Mouse (Mus musculus) liver, embryonic 11.5 days (tissue): ENCODE results near the gene Fbxw11. TPM values are rescaled to one million over a fixed set of nuclear protein-coding genes. Genes with fewer than 3 reads are reported as not detected.
"Not testable (repeated sequence)": the region's sequence is repeated elsewhere in the genome, so short reads cannot be mapped to it uniquely, and the experiment has no call there.

Source experiments
- ATAC-seq: fragments of 200-750 bp; cut with Nextera tagmentation; replicated peaks from 2 replicates; pipeline ENCODE4 v1.8.0; 2017; ENCODE audit warnings: moderate number of reproducible peaks, mild to moderate bottlenecking, moderate TSS enrichment, moderate library complexity; ENCODE audit not compliant: low FRiP score
- DNase-seq: peaks from one replicate; pipeline ENCODE4 v3.0.0-alpha.2; 2017; ENCODE audit warnings: low spot score
- H3K27ac ChIP-seq: fragments of 300-500 bp; sonication (generic); 2 replicates; pipeline ENCODE4 v1.5.1; 2014; ENCODE audit warnings: mild to moderate bottlenecking, low read depth, low read length, control low read depth
- H3K27me3 ChIP-seq: fragments of 300-500 bp; sonication (generic); replicated peaks from 2 replicates; pipeline ENCODE4 v1.6.1; 2014; ENCODE audit warnings: low read length, mixed read lengths; ENCODE audit not compliant: control insufficient read depth, insufficient read depth
- H3K36me3 ChIP-seq: fragments of 300-500 bp; sonication (generic); 2 replicates; pipeline ENCODE4 v1.6.1; 2014; ENCODE audit warnings: mild to moderate bottlenecking, low read length, moderate library complexity, mixed read lengths; ENCODE audit not compliant: control insufficient read depth, insufficient read depth
- H3K4me1 ChIP-seq: fragments of 300-500 bp; sonication (generic); replicated peaks from 2 replicates; pipeline ENCODE4 v1.6.1; 2014; ENCODE audit warnings: low read length, mixed read lengths; ENCODE audit not compliant: control insufficient read depth, insufficient read depth
- H3K4me2 ChIP-seq: fragments of 300-500 bp; sonication (generic); 2 replicates; pipeline ENCODE4 v1.6.1; 2014; ENCODE audit warnings: mild to moderate bottlenecking, control low read depth, moderate library complexity
- H3K4me3 ChIP-seq: fragments of 300-500 bp; sonication (generic); 2 replicates; pipeline ENCODE4 v1.5.1; 2014; ENCODE audit warnings: low read depth, low read length, control low read depth
- H3K9ac ChIP-seq: fragments of 300-500 bp; sonication (generic); 2 replicates; pipeline ENCODE4 v1.6.1; 2014; ENCODE audit warnings: low read depth, low read length, control low read depth
- H3K9me3 ChIP-seq: fragments of 300-500 bp; sonication (generic); 2 replicates; pipeline ENCODE4 v1.6.1; 2016; ENCODE audit warnings: low read length, inconsistent platforms, mixed read lengths; ENCODE audit not compliant: control insufficient read depth
- WGBS: fragments of 180-500 bp; shearing (Covaris S2); extraction: QIAGEN DNeasy Blood & Tissue Kit; methylation state at CpG from one replicate; pipeline ENCODE4 v1.1.7; 2014; 5-methylcytosine and 5-hydroxymethylcytosine counted together
- polyA plus RNA-seq: library from polyadenylated mRNA; unstranded; fragments of >200 nt; fragmentation: Nextera tagmentation; extraction: Ambion mirVana; gene quantifications from 2 replicates; pipeline ENCODE4 v1.2.1, GENCODE M21; 2014

The Fbxw11 gene
- polyA plus RNA-seq, 1 experiment from 2014 or later: 44.2 TPM

DNA sequence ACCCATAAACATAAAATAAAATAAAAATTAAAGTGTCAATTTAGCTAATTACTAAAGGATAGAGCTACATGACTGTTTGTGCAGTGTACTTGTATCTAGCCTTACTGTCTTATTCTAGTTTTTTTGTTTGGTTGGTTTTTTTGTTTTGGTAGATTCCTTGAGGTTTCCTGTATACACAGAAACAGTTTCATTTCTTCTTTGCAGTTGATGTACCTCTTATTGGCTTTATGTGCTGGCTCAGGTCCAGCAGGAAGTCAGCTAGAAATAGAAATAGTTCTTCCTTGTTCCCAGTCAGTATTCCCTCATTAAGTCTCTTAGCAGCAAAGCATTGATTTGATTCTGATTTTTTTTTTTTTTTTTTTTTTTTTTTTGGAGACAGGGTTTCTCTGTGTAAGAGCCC lies 35.2 kb upstream of the Fbxw11 start:
- Histone ChIP-seq H3K27ac (no peak overlapping the region), H3K4me2 (no peak overlapping the region), H3K4me1 (no peaks in the 10 kb centered on the region), H3K36me3 (no peaks in the 10 kb centered on the region), H3K9me3 (no peaks in the 10 kb centered on the region), H3K27me3 (no peaks in the 10 kb centered on the region), H3K9ac (no peak overlapping the region), H3K4me3 (no peak overlapping the region)
- no peak for DNase-seq
- ATAC-seq: no peak

- Histone ChIP-seq H3K4me2 (no peak overlapping the region), H3K27ac (no peak overlapping the region), H3K36me3 (no peaks in the 10 kb centered on the region), H3K4me1 (peaks cover 2% of the 10 kb centered on the region; the same call in 1 of the 2 replicates), H3K4me3 (no peak overlapping the region), H3K9ac (no peak overlapping the region), H3K27me3 (no peaks in the 10 kb centered on the region), H3K9me3 (no peaks in the 10 kb centered on the region)
- WGBS: 87% methylated on average over 6 of the region's 6 CpGs
- no peak for ATAC-seq
- DNase-seq: no peak
Measured at GRCm38 (mm10) chr11:32610616-32611015, 31.9 kb upstream of the Fbxw11 start.

DNA sequence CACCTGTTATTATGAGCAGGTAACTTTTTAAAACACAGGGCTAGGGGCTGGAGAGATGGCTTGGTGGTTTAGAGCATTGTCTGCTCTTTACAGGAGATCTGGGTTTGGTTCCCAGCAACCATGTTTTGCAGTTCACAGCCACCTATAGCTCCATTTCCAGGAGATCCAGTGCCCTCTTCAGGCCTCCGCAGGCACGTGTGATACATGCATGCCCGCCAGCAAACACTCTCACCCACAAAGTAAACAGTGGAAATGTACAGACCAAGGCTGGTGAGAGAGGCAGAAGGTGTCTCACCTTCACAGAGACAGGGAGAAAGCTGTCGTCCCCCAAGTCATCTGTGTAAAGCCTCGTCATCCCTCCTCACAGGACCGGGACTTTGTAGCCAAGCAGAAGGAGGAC lies 30.2 kb upstream of the Fbxw11 start:
- Histone ChIP-seq H3K4me3 (no peak overlapping the region), H3K27me3 (no peaks in the 10 kb centered on the region), H3K27ac (no peak overlapping the region), H3K9ac (no peak overlapping the region), H3K9me3 (no peaks in the 10 kb centered on the region), H3K36me3 (no peaks in the 10 kb centered on the region), H3K4me2 (no peak overlapping the region), H3K4me1 (peaks cover 5% of the 10 kb centered on the region; the same call in 1 of the 2 replicates)
- no peak for ATAC-seq
- DNase-seq: no peak
- 76% methylated on average over 6 of the region's 6 CpGs for WGBS

GRCm38 (mm10) chr11:32614463-32614862 lies 28.1 kb upstream of the Fbxw11 start:
- Histone ChIP-seq H3K4me2 (no peak overlapping the region), H3K4me1 (peaks cover 11% of the 10 kb centered on the region), H3K27me3 (no peaks in the 10 kb centered on the region), H3K9ac (no peak overlapping the region), H3K36me3 (no peaks in the 10 kb centered on the region), H3K4me3 (no peak overlapping the region), H3K9me3 (no peaks in the 10 kb centered on the region), H3K27ac (no peak overlapping the region)
- 93% methylated on average over 29 of the region's 29 CpGs for WGBS
- DNase-seq (no peak), ATAC-seq (no peak)

- H3K4me3 ChIP-seq: no peak overlapping the region
- H3K4me1 ChIP-seq: peaks cover 15% of the 10 kb centered on the region
- no peaks in the 10 kb centered on the region for H3K27me3 ChIP-seq
Measured at GRCm38 (mm10) chr11:32615561-32615960, 27.0 kb upstream of the Fbxw11 start.

GRCm38 (mm10) chr11:32616091-32616490 lies 26.4 kb upstream of the Fbxw11 start:
- Histone ChIP-seq H3K36me3 (no peaks in the 10 kb centered on the region), H3K9me3 (no peaks in the 10 kb centered on the region), H3K9ac (no peak overlapping the region), H3K27me3 (no peaks in the 10 kb centered on the region), H3K4me2 (no peak overlapping the region), H3K27ac (no peak overlapping the region), H3K4me1 (peaks cover 15% of the 10 kb centered on the region), H3K4me3 (no peak overlapping the region)
- ATAC-seq: no peak
- no peak for DNase-seq
- WGBS: 71% methylated on average over 6 of the region's 6 CpGs

More at GRCm38 (mm10) chr11:32615561-32615960, 27.0 kb upstream of the Fbxw11 start:
- no peak overlapping the region for H3K4me2 ChIP-seq
- H3K36me3 ChIP-seq: no peaks in the 10 kb centered on the region
- 42% methylated on average over 11 of the region's 11 CpGs for WGBS
- ATAC-seq: no peak
- DNase-seq: no peak
- no peak overlapping the region for H3K27ac ChIP-seq
- no peak overlapping the region for H3K9ac ChIP-seq
- no peaks in the 10 kb centered on the region for H3K9me3 ChIP-seq

- no peaks in the 10 kb centered on the region for H3K27me3 ChIP-seq
- peaks cover 15% of the 10 kb centered on the region for H3K4me1 ChIP-seq
- no peak overlapping the region for H3K4me2 ChIP-seq
- no peaks in the 10 kb centered on the region for H3K9me3 ChIP-seq
- WGBS: 86% methylated on average over 1 of the region's 1 CpGs
- no peak overlapping the region for H3K9ac ChIP-seq
- H3K27ac ChIP-seq: no peak overlapping the region
- no peak for DNase-seq
- H3K36me3 ChIP-seq: no peaks in the 10 kb centered on the region
- H3K4me3 ChIP-seq: no peak overlapping the region
- no peak for ATAC-seq
Measured at GRCm38 (mm10) chr11:32618036-32618435, 24.5 kb upstream of the Fbxw11 start.

DNA sequence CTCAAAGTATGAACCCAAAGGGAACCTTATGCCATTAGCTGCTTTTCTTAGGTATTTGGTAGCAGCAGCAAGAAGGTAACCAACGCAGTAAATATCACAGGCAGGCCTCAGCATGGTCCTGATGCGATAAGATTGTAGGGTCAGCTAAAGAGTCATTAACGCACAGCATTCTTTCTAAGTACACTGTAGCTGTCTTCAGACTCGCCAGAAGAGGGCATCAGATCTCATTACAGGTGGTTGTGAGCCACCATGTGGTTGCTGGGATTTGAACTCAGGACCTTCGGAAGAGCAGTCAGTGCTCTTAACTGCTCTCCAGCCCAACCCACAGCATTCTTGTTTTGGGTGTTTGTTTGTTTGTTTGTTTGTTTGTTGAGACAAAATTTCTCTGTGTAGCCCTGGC lies 23.9 kb upstream of the Fbxw11 start:
- WGBS: 84% methylated on average over 5 of the region's 5 CpGs
- H3K4me2 ChIP-seq, DNase-seq, H3K27ac ChIP-seq, H3K4me3 ChIP-seq, H3K36me3 ChIP-seq, H3K9me3 ChIP-seq, ATAC-seq, H3K9ac ChIP-seq, H3K27me3 ChIP-seq: not testable (repeated sequence)
- H3K4me1 ChIP-seq: peaks cover 15% of the 10 kb centered on the region

DNA sequence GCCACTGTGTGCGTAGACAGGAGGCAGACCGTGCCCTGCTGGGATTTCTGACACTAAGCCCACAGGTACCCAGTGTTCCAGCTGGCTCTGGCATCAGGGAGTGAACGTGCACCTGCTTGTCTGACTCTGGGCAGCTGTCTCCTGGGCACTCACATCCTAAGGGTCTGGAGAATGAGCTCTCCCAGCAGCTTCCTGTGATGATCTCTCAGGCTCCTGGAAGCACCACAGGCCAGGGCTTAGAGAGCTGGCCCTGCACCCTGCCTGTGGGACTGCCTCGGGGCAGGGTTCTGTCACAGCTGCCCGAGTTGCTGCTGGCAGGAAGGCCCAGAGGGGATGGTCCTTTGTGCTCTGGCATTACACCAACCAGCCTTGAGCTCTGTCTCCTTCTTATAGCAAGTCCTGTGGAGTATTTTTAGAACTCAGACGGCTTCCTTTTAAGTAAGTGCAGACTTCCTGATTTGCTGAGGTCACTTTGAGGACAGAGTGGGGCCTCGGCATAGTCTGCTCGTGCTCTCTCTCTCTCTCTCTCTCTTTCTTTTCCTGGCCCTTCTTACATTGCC lies 23.2 kb upstream of the Fbxw11 start:
- WGBS: 39% methylated on average over 8 of the region's 8 CpGs
- peaks cover 15% of the 10 kb centered on the region for H3K4me1 ChIP-seq
- no peaks in the 10 kb centered on the region for H3K27me3 ChIP-seq
- peak overlapping the region; percentile 7; the same call in 1 of the 2 replicates for H3K4me2 ChIP-seq
- DNase-seq (no peak), ATAC-seq (peak; percentile 58; the same call in 1 of the 2 replicates)
- H3K9me3 ChIP-seq: no peaks in the 10 kb centered on the region
- H3K27ac ChIP-seq: peak overlapping the region; percentile 67
- no peaks in the 10 kb centered on the region for H3K36me3 ChIP-seq
- H3K4me3 ChIP-seq: no peak overlapping the region
- no peak overlapping the region for H3K9ac ChIP-seq
